In genomic region chr19:5848826-5849672, GRCm38 (mm10) we compare ENCODE assay signal across 7 mouse cellular contexts. TPM values are rescaled to one million over a fixed set of nuclear protein-coding genes. Genes with fewer than 3 reads are reported as not detected.
DNase-seq lines count a peak whose midpoint lies in the region; ATAC-seq and TF ChIP-seq lines count a peak whose summit lies in the region.

No protein-coding gene starts in this region.

- 32% methylated on average over 13 of the region's 13 CpGs for WGBS in heart, embryonic 11.5 days (ENCODE audit: insufficient replicate concordance)
- 46% methylated on average over 13 of the region's 13 CpGs for WGBS in midbrain, embryonic 13.5 days

- peaks cover 12 to 41% of the 10 kb centered on the region in 2 experiments for H3K4me1 ChIP-seq in MEL (ENCODE audit: control insufficient read depth in 1 of 2, insufficient read depth in 2 of 2, low read length in 2 of 2)
- peaks cover 75% of the 10 kb centered on the region for H3K4me1 ChIP-seq in heart, embryonic 11.5 days (ENCODE audit: control insufficient read depth, insufficient read depth, low read length)
- peaks cover 68% of the 10 kb centered on the region for H3K4me1 ChIP-seq in midbrain, embryonic 13.5 days (replicated peaks)

- H3K4me2 ChIP-seq in heart, embryonic 11.5 days = peak overlapping the region; percentile 63
- H3K4me2 ChIP-seq in midbrain, embryonic 13.5 days (replicated peaks) = peak overlapping the region; percentile 17; the same call in 1 of the 2 replicates

- H3K9me3 ChIP-seq in MEL (replicated peaks; ENCODE audit: insufficient read depth, low read length) = no peaks in the 10 kb centered on the region
- H3K9me3 ChIP-seq in heart, embryonic 11.5 days (replicated peaks; ENCODE audit: control insufficient read depth, low read length) = no peaks in the 10 kb centered on the region
- no peaks in the 10 kb centered on the region for H3K9me3 ChIP-seq in midbrain, embryonic 13.5 days

- peak overlapping the region; percentile 86 for H3K9ac ChIP-seq in MEL (ENCODE audit: control insufficient read depth, low read depth, low read length, poor library complexity, severe bottlenecking)
- H3K9ac ChIP-seq in heart, embryonic 11.5 days (ENCODE audit: low read depth, low read length) = peak overlapping the region; percentile 67
- peak overlapping the region; percentile 46 for H3K9ac ChIP-seq in midbrain, embryonic 13.5 days (replicated peaks)

- peaks cover 0 to 27% of the 10 kb centered on the region in 2 experiments; a peak in 2 of 4 replicates for H3K36me3 ChIP-seq in MEL (ENCODE audit: control insufficient read depth in 1 of 2, insufficient read depth in 2 of 2, low read length in 2 of 2)
- peaks cover 6% of the 10 kb centered on the region; the same call in 1 of the 2 replicates for H3K36me3 ChIP-seq in heart, embryonic 11.5 days (ENCODE audit: control insufficient read depth, insufficient read depth, low read length)
- H3K36me3 ChIP-seq in midbrain, embryonic 13.5 days = peaks cover 16% of the 10 kb centered on the region

- TF ChIP-seq EP300 in MEL (IDR thresholded peaks at IDR 0.05; ENCODE audit: low read depth in 1 of 2, low read length in 2 of 2) = no peak

- no peak for TF ChIP-seq RAD21 in MEL (IDR thresholded peaks at IDR 0.05; ENCODE audit: low read depth, low read length)

- no peaks in the 10 kb centered on the region for H3K27me3 ChIP-seq in MEL (ENCODE audit: control insufficient read depth in 1 of 2, insufficient read depth in 2 of 2, low read length in 2 of 2)
- no peaks in the 10 kb centered on the region for H3K27me3 ChIP-seq in heart, embryonic 11.5 days (ENCODE audit: control insufficient read depth, insufficient read depth, low read length)
- no peaks in the 10 kb centered on the region for H3K27me3 ChIP-seq in midbrain, embryonic 13.5 days

- peak overlapping the region; percentile 96 for H3K27ac ChIP-seq in MEL (ENCODE audit: control insufficient read depth, low read depth, low read length)
- peak overlapping the region; percentile 97 for H3K27ac ChIP-seq in heart, embryonic 11.5 days (ENCODE audit: low read depth, low read length)
- H3K27ac ChIP-seq in midbrain, embryonic 13.5 days = peak overlapping the region; percentile 98

- peak overlapping the region; percentile 44 for H3K4me3 ChIP-seq in MEL (ENCODE audit: control insufficient read depth in 1 of 2, insufficient read depth in 1 of 2, low read depth in 2 of 2, low read length in 2 of 2)
- 0 out of 2 replicates have a peak overlapping the region, but pooled peaks have one; percentile 8 for H3K4me3 ChIP-seq in heart, embryonic 11.5 days (ENCODE audit: low read depth, low read length)
- H3K4me3 ChIP-seq in midbrain, embryonic 13.5 days (replicated peaks) = peak overlapping the region; percentile 5; the same call in 1 of the 2 replicates

- no peak for ATAC-seq in heart, embryonic 11.5 days (replicated peaks; ENCODE audit: insufficient number of reproducible peaks, low FRiP score, low TSS enrichment)
- no peak for ATAC-seq in midbrain, embryonic 13.5 days

- DNase-seq in CD4-positive helper T cell, adult 2 months (ENCODE audit: low read depth, low spot score) = peak; percentile 29
- peak; percentile 81 for DNase-seq in MEL (ENCODE audit: low read depth, low spot score)
- peak; percentile 57 to 67 for DNase-seq in cerebellum, postnatal 36 days
- peak; percentile 62 for DNase-seq in kidney, postnatal 14 days
- DNase-seq in left cerebral cortex, adult 8-10 months (ENCODE audit: low spot score in 2 of 2) = no peak

- TF ChIP-seq POLR2A in MEL (IDR thresholded peaks at IDR 0.05; ENCODE audit: control insufficient read depth in 1 of 2, insufficient read depth in 1 of 2, low read depth in 1 of 2, low read length in 2 of 2, poor library complexity in 1 of 2) = 0 out of 4 replicates have a peak, but pooled peaks of 1 of the 2 experiments have one; percentile 26

- H3K79me2 ChIP-seq in MEL (ENCODE audit: control insufficient read depth, insufficient read depth, low read length, poor library complexity) = peaks cover 15% of the 10 kb centered on the region

- no peak for TF ChIP-seq CTCF in MEL (IDR thresholded peaks at IDR 0.05 in 2 of 3, conservative IDR thresholded peaks at IDR 0.05 in 1 of 3; ENCODE audit: control insufficient read depth in 1 of 3, insufficient read depth in 1 of 3, low read depth in 2 of 3, low read length in 3 of 3, poor library complexity in 1 of 3, severe bottlenecking in 1 of 3)

TF ChIP-seq in MEL, 35 proteins besides CTCF, POLR2A, EP300 and RAD21:
- TF ChIP-seq POLR2AphosphoS2 (IDR thresholded peaks at IDR 0.05; ENCODE audit: low read length) (no peak), GABPA (IDR thresholded peaks at IDR 0.05; ENCODE audit: low read depth, low read length) (0 out of 2 replicates have a peak, but pooled peaks have one; percentile 7), ZMIZ1 (IDR thresholded peaks at IDR 0.05; ENCODE audit: low read depth, low read length) (no peak), USF1 (IDR thresholded peaks at IDR 0.05; ENCODE audit: low read depth, low read length) (no peak), NRF1 (IDR thresholded peaks at IDR 0.05; ENCODE audit: insufficient read depth, low read depth, low read length, poor library complexity, severe bottlenecking) (no peak), TBP (IDR thresholded peaks at IDR 0.05; ENCODE audit: low read depth, low read length) (no peak), MXI1 (IDR thresholded peaks at IDR 0.05; ENCODE audit: low read depth, low read length) (no peak), RCOR1 (IDR thresholded peaks at IDR 0.05; ENCODE audit: low read depth, low read length) (no peak), SMC3 (IDR thresholded peaks at IDR 0.05; ENCODE audit: low read depth, low read length) (peak; percentile 2; the same call in 1 of the 2 replicates), ZC3H11A (IDR thresholded peaks at IDR 0.05; ENCODE audit: low read depth, low read length) (no peak), MAZ (IDR thresholded peaks at IDR 0.05; ENCODE audit: low read depth, low read length) (no peak), ETS1 (IDR thresholded peaks at IDR 0.05; ENCODE audit: low read depth, low read length) (peak; percentile 32; the same call in 1 of the 2 replicates), TAL1 (IDR thresholded peaks at IDR 0.05; ENCODE audit: low read length) (no peak), GATA1 (IDR thresholded peaks at IDR 0.05; ENCODE audit: low read depth, low read length) (peak; percentile 70), BHLHE40 (IDR thresholded peaks at IDR 0.05; ENCODE audit: borderline replicate concordance, low read depth, low read length) (no peak)

RNA-seq across cellular contexts. Expression of gene Frmd8, which starts 26.0 kb away (rescaled TPM):
- 20.8 and 22.8 TPM in 2 replicates for total RNA-seq in MEL (2012; rRNA removed)
- polyA plus RNA-seq in MEL (2012; ENCODE audit: insufficient read depth in 1 of 2, insufficient read length in 2 of 2, low read depth in 1 of 2, low replicate concordance in 2 of 2, missing spikeins in 1 of 2) = 10 to 100 TPM in 1 of 2 experiments, not detected in 1; 34.4 TPM
- 15.4 and 19.3 TPM in 2 replicates for polyA plus RNA-seq in heart, embryonic 11.5 days (2014; fragmentation: Nextera tagmentation; extraction: Ambion mirVana)
- polyA plus RNA-seq in midbrain, embryonic 13.5 days (2015; fragmentation: Nextera tagmentation; extraction: Ambion mirVana) = 16.8 and 19.0 TPM in 2 replicates
- 10 to 100 TPM; 12.1 to 19.9 (median 13.7) TPM for total RNA-seq in left cerebral cortex, adult 8-10 months (2022)

RNA-seq across cellular contexts. Expression of gene Slc25a45, which starts 28.6 kb away (rescaled TPM):
- total RNA-seq in MEL (2012; rRNA removed) = 20.7 and 23.5 TPM in 2 replicates
- 10 to 100 TPM in 1 of 2 experiments, not detected in 1; 30.7 TPM for polyA plus RNA-seq in MEL (2012; ENCODE audit: insufficient read depth in 1 of 2, insufficient read length in 2 of 2, low read depth in 1 of 2, low replicate concordance in 2 of 2, missing spikeins in 1 of 2)
- 2.1 and 2.3 TPM in 2 replicates for polyA plus RNA-seq in heart, embryonic 11.5 days (2014; fragmentation: Nextera tagmentation; extraction: Ambion mirVana)
- polyA plus RNA-seq in midbrain, embryonic 13.5 days (2015; fragmentation: Nextera tagmentation; extraction: Ambion mirVana) = 1.4 and 2.0 TPM in 2 replicates
- 1 to 10 TPM; 3.2 to 5.1 (median 4.1) TPM for total RNA-seq in left cerebral cortex, adult 8-10 months (2022)

RNA-seq across cellular contexts. Expression of gene Tigd3, which starts 44.9 kb away (rescaled TPM):
- 1.9 and 2.1 TPM in 2 replicates for total RNA-seq in MEL (2012; rRNA removed)
- 1 to 10 TPM in 1 of 2 experiments, not detected in 1; 2.2 TPM for polyA plus RNA-seq in MEL (2012; ENCODE audit: insufficient read depth in 1 of 2, insufficient read length in 2 of 2, low read depth in 1 of 2, low replicate concordance in 2 of 2, missing spikeins in 1 of 2)
- polyA plus RNA-seq in heart, embryonic 11.5 days (2014; fragmentation: Nextera tagmentation; extraction: Ambion mirVana) = 1.5 and 2.6 TPM in 2 replicates
- polyA plus RNA-seq in midbrain, embryonic 13.5 days (2015; fragmentation: Nextera tagmentation; extraction: Ambion mirVana) = 16.4 and 16.9 TPM in 2 replicates
- total RNA-seq in left cerebral cortex, adult 8-10 months (2022) = 1 to 10 TPM; 3.9 to 5.6 (median 5.0) TPM

Comparison
In these comparisons a context has a peak if more than half of its experiments do, and no peak if none do; other contexts are left out.
1. DNase-seq: peak in CD4-positive helper T cell, adult 2 months (single experiment), MEL (single experiment), cerebellum, postnatal 36 days (2 of 2) and kidney, postnatal 14 days (single experiment); none in left cerebral cortex, adult 8-10 months (0 of 2).
2. Peak in every context shown above with its lines, with median percentiles within 50 percentile points of each other: H3K27ac ChIP-seq, H3K4me3 ChIP-seq and H3K9ac ChIP-seq.